Mouse (Mus musculus) heart, embryonic 10.5 days (tissue): ENCODE measurements around the gene E330009J07Rik. TPM values are rescaled to one million over a fixed set of nuclear protein-coding genes. Genes with fewer than 3 reads are reported as not detected.

ENCODE experiments used
- DNase-seq: peaks from one replicate; pipeline ENCODE4 v3.0.0-alpha.2; 2017; ENCODE audit warnings: low spot score
- H3K27ac ChIP-seq: fragments of 300-500 bp; sonication (generic); 2 replicates; pipeline ENCODE4 v1.5.1; 2016; ENCODE audit warnings: mild to moderate bottlenecking
- H3K27me3 ChIP-seq: fragments of 300-500 bp; sonication (generic); 2 replicates; pipeline ENCODE4 v1.6.1; 2016; ENCODE audit warnings: mild to moderate bottlenecking; ENCODE audit not compliant: poor library complexity, insufficient read depth, severe bottlenecking
- H3K36me3 ChIP-seq: fragments of 300-500 bp; sonication (generic); 2 replicates; pipeline ENCODE4 v1.6.1; 2016; ENCODE audit warnings: mild to moderate bottlenecking, moderate library complexity
- H3K4me1 ChIP-seq: fragments of 300-500 bp; sonication (generic); 2 replicates; pipeline ENCODE4 v1.6.1; 2016; ENCODE audit warnings: mild to moderate bottlenecking
- H3K4me3 ChIP-seq: fragments of 300-500 bp; sonication (generic); 2 replicates; pipeline ENCODE4 v1.5.1; 2016; ENCODE audit warnings: mild to moderate bottlenecking, moderate library complexity
- H3K9me3 ChIP-seq: fragments of 300-500 bp; sonication (generic); 2 replicates; pipeline ENCODE4 v1.6.1; 2016; ENCODE audit warnings: mild to moderate bottlenecking, moderate library complexity
- WGBS: fragments of 180-500 bp; shearing (Covaris S2); methylation state at CpG from one replicate; pipeline ENCODE4 v1.1.7; 2016; 5-methylcytosine and 5-hydroxymethylcytosine counted together
- polyA plus RNA-seq: library from polyadenylated mRNA; unstranded; fragments of >200 nt; fragmentation: Nextera tagmentation; extraction: Ambion mirVana; gene quantifications from 2 replicates; pipeline ENCODE4 v1.2.1, GENCODE M21; 2016

The E330009J07Rik gene
- polyA plus RNA-seq, 1 experiment from 2014 or later = 6.8 TPM

GRCm38 (mm10) chr6:40438936-40439335 lies 3.0 kb upstream of the E330009J07Rik start, which contains the start of gene Wee2:
Wee2 (plus strand) TSS chr6:40439088.
- WGBS = 77% methylated on average over 5 of the region's 5 CpGs

GRCm38 (mm10) chr6:40435151-40436046 lies 536 bp downstream of the E330009J07Rik start:
- Histone ChIP-seq H3K27me3 (peaks cover 21% of the 10 kb centered on the region), H3K4me3 (peak overlapping the region; percentile 89), H3K36me3 (no peaks in the 10 kb centered on the region), H3K27ac (peak overlapping the region; percentile 92), H3K9me3 (no peaks in the 10 kb centered on the region), H3K4me1 (peaks cover 5% of the 10 kb centered on the region; the same call in 1 of the 2 replicates)
- under 1% methylated on average over 70 of the region's 72 CpGs for WGBS
- DNase-seq = no peak

More at GRCm38 (mm10) chr6:40438936-40439335, 3.0 kb upstream of the E330009J07Rik start, which contains the start of gene Wee2:
- no peaks in the 10 kb centered on the region for H3K9me3 ChIP-seq
- DNase-seq = no peak
- H3K4me1 ChIP-seq = peaks cover 5% of the 10 kb centered on the region; the same call in 1 of the 2 replicates
- H3K4me3 ChIP-seq = no peak within 1 kb of the TSS
- no peaks in the 10 kb centered on the region for H3K36me3 ChIP-seq
- peaks cover 23% of the 10 kb centered on the region for H3K27me3 ChIP-seq
- H3K27ac ChIP-seq = no peak within 1 kb of the TSS

GRCm38 (mm10) chr6:40434697-40435096 lies 1.2 kb downstream of the E330009J07Rik start:
- Histone ChIP-seq H3K4me1 (peaks cover 5% of the 10 kb centered on the region; the same call in 1 of the 2 replicates), H3K27me3 (peaks cover 18% of the 10 kb centered on the region), H3K36me3 (no peaks in the 10 kb centered on the region), H3K27ac (peak overlapping the region; percentile 92), H3K4me3 (peak overlapping the region; percentile 89), H3K9me3 (no peaks in the 10 kb centered on the region)
- DNase-seq = no peak
- WGBS = 12% methylated on average over 7 of the region's 7 CpGs

- Histone ChIP-seq H3K27me3 (peaks cover 14% of the 10 kb centered on the region), H3K4me3 (no peak overlapping the region), H3K4me1 (peaks cover 5% of the 10 kb centered on the region; the same call in 1 of the 2 replicates), H3K27ac (no peak overlapping the region), H3K9me3 (no peaks in the 10 kb centered on the region), H3K36me3 (no peaks in the 10 kb centered on the region)
- DNase-seq = no peak
- WGBS = 83% methylated on average over 17 of the region's 17 CpGs
These were observed 3.3 kb downstream of the E330009J07Rik start for GRCm38 (mm10) chr6:40432346-40433275.

DNA sequence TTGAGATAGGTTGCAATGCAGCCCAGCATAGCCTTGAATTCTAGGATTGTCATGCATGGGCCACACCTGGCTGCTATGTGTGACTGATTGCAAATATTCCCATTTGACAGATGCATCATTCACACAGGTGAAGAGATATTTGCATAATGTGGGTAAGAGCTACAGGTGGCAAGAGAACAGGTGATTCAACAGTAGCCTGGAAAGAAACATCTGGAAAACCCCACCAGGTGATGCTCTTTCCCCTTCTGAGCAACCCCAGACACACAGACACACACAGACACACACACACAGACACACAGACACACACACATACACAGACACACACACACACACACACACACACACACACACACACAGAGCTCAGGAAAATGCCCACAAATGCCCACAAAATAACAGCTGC lies 4.1 kb downstream of the E330009J07Rik start:
- H3K9me3 ChIP-seq = no peaks in the 10 kb centered on the region
- H3K36me3 ChIP-seq = no peaks in the 10 kb centered on the region
- peaks cover 5% of the 10 kb centered on the region; the same call in 1 of the 2 replicates for H3K4me1 ChIP-seq
- H3K27ac ChIP-seq = no peak overlapping the region
- DNase-seq = no peak
- 0 out of 2 replicates have a peak, but pooled peaks cover 7% of the 10 kb centered on the region for H3K27me3 ChIP-seq
- no peak overlapping the region for H3K4me3 ChIP-seq

- Histone ChIP-seq H3K27ac (no peak overlapping the region), H3K4me3 (no peak overlapping the region), H3K36me3 (no peaks in the 10 kb centered on the region), H3K27me3 (0 out of 2 replicates have a peak, but pooled peaks cover 7% of the 10 kb centered on the region), H3K4me1 (peaks cover 5% of the 10 kb centered on the region; the same call in 1 of the 2 replicates), H3K9me3 (no peaks in the 10 kb centered on the region)
- no peak for DNase-seq
- WGBS = 45% methylated on average over 4 of the region's 4 CpGs
These were observed 4.6 kb downstream of the E330009J07Rik start for GRCm38 (mm10) chr6:40431356-40431755.

DNA sequence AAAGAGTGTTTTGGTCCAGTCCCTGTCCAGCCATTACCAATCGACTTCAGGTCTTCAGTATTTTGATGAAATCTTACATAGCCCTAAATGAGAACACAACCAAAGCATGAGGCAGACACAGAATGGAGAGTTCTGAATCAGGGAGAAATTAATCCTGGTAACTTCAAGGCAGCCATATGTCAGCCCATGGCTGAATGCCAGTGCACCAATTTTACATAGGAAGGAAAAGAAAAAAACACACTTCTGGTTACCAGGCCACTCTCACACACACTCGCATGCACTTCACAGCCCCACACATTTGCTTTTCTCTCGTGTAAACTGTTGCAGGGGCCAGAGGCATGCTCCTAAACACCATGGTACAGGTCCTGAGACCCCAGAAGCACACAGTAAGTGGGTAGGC lies 5.1 kb downstream of the E330009J07Rik start:
- DNase-seq = no peak
- WGBS = 73% methylated on average over 3 of the region's 3 CpGs

GRCm38 (mm10) chr6:40430251-40430650 lies 5.7 kb downstream of the E330009J07Rik start:
- no peak overlapping the region for H3K4me3 ChIP-seq
- H3K27me3 ChIP-seq = 0 out of 2 replicates have a peak, but pooled peaks cover 7% of the 10 kb centered on the region
- H3K36me3 ChIP-seq = no peaks in the 10 kb centered on the region
- no peak for DNase-seq
- H3K27ac ChIP-seq = no peak overlapping the region
- no peaks in the 10 kb centered on the region for H3K9me3 ChIP-seq
- 78% methylated on average over 3 of the region's 3 CpGs for WGBS
- H3K4me1 ChIP-seq = peaks cover 5% of the 10 kb centered on the region; the same call in 1 of the 2 replicates

More for the DNA sequence above, 5.1 kb downstream of the E330009J07Rik start:
- Histone ChIP-seq H3K36me3 (no peaks in the 10 kb centered on the region), H3K27me3 (0 out of 2 replicates have a peak, but pooled peaks cover 7% of the 10 kb centered on the region), H3K27ac (no peak overlapping the region), H3K9me3 (no peaks in the 10 kb centered on the region), H3K4me3 (no peak overlapping the region), H3K4me1 (peaks cover 5% of the 10 kb centered on the region; the same call in 1 of the 2 replicates)

DNA sequence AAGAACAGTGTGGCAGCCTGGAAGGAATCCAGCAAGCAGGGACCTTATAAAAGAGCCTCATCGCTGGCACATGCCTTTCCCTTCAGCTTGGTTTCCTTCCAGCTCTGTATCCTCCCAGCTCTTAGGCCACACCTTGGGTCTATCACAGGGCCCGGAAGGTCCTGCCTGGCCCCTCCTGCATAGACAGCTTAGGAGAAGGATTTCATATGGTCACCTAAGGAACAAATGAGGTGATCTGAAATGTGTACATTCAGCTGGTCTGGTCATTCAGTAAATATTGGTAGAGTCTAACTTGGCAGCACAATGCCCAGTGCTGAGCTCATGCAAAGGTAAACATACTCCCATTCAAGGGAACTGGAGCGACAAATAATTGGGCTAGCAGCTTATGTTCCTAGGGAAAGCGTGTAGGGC lies 6.4 kb downstream of the E330009J07Rik start:
- no peak for DNase-seq
- no peaks in the 10 kb centered on the region for H3K36me3 ChIP-seq
- H3K4me1 ChIP-seq = no peaks in the 10 kb centered on the region
- 0 out of 2 replicates have a peak, but pooled peaks cover 7% of the 10 kb centered on the region for H3K27me3 ChIP-seq
- WGBS = 81% methylated on average over 4 of the region's 4 CpGs
- no peak overlapping the region for H3K4me3 ChIP-seq
- H3K9me3 ChIP-seq = no peaks in the 10 kb centered on the region
- no peak overlapping the region for H3K27ac ChIP-seq

DNA sequence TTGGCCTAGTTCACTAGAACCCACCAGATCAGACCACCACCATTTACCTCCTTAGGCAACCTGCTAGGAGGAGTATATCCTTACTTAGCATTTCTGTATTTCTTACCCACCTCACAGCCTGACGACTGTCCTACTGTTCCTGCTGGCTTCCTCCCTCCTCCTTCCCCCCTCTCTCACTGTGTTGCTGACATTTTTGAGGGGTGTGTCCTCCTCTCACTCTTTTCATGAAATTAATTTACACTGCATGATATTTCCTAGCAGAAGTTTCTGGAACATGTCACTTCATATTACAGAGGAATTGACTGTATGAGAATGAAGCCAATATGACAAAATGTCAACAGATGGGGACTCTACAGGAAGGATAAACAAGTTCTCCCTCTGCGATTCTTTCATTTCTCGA lies 7.2 kb downstream of the E330009J07Rik start:
- H3K27me3 ChIP-seq = 0 out of 2 replicates have a peak, but pooled peaks cover 6% of the 10 kb centered on the region
- no peaks in the 10 kb centered on the region for H3K36me3 ChIP-seq
- no peak overlapping the region for H3K4me3 ChIP-seq
- WGBS = 77% methylated on average over 3 of the region's 3 CpGs
- H3K4me1 ChIP-seq = no peaks in the 10 kb centered on the region
- no peaks in the 10 kb centered on the region for H3K9me3 ChIP-seq
- no peak overlapping the region for H3K27ac ChIP-seq
- DNase-seq = no peak

DNA sequence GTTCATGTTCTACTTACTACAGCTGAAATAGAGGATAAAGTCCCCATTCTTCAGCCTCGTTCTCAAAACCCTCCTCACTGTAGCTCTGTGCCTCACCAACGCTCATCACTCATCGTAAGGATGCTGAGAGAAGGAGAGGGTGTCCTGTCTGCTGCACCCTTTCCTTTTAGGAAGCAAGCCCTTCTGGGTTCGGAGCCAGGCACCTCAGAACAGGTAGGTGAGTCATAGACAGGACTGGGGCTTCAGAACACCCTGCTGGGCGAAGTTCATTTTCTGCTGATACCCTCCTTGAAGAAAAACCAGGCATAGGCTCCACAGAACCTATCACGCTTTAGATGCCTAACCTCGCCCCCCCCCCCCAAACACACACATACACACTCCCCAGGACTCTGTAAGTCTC lies 8.5 kb downstream of the E330009J07Rik start:
- H3K27ac ChIP-seq = no peak overlapping the region
- DNase-seq = no peak
- no peaks in the 10 kb centered on the region for H3K36me3 ChIP-seq
- no peaks in the 10 kb centered on the region for H3K9me3 ChIP-seq
- H3K4me3 ChIP-seq = no peak overlapping the region
- H3K4me1 ChIP-seq = no peaks in the 10 kb centered on the region
- WGBS = 80% methylated on average over 7 of the region's 7 CpGs
- H3K27me3 ChIP-seq = no peaks in the 10 kb centered on the region

- no peak for DNase-seq
- Histone ChIP-seq H3K9me3 (no peaks in the 10 kb centered on the region), H3K4me3 (no peak overlapping the region), H3K27me3 (no peaks in the 10 kb centered on the region), H3K4me1 (no peaks in the 10 kb centered on the region), H3K36me3 (no peaks in the 10 kb centered on the region), H3K27ac (no peak overlapping the region)
- 46% methylated on average over 1 of the region's 1 CpGs for WGBS
These were observed 12.2 kb downstream of the E330009J07Rik start for GRCm38 (mm10) chr6:40423774-40424173.
